Mouse (Mus musculus) hindbrain, embryonic 15.5 days (tissue): ENCODE measurements at regions not wholly inside any gene's neighbourhood (a gene's known extent, or its start where the extent isn't known, plus 50 kb on each side); places are given as distances from the start of the nearest gene placed in this dataset.

Source experiments
- ATAC-seq: fragments of 200-750 bp; cut with Nextera tagmentation; 2 replicates; pipeline ENCODE4 v1.8.0; 2017; ENCODE audit warnings: low read depth, moderate number of reproducible peaks, moderate TSS enrichment; ENCODE audit not compliant: low FRiP score
- H3K27ac ChIP-seq: fragments of 300-500 bp; sonication (generic); replicated peaks from 2 replicates; pipeline ENCODE4 v1.5.1; 2015; ENCODE audit warnings: mild to moderate bottlenecking, inconsistent platforms
- H3K27me3 ChIP-seq: fragments of 300-500 bp; sonication (generic); 2 replicates; pipeline ENCODE4 v1.6.1; 2015; ENCODE audit warnings: control low read depth, inconsistent platforms
- H3K36me3 ChIP-seq: fragments of 300-500 bp; sonication (generic); 2 replicates; pipeline ENCODE4 v1.6.1; 2015; ENCODE audit warnings: control low read depth, inconsistent platforms
- H3K4me1 ChIP-seq: fragments of 300-500 bp; sonication (generic); replicated peaks from 2 replicates; pipeline ENCODE4 v1.6.1; 2015; ENCODE audit warnings: control low read depth, inconsistent platforms
- H3K4me2 ChIP-seq: fragments of 300-500 bp; sonication (generic); 2 replicates; pipeline ENCODE4 v1.6.1; 2015; ENCODE audit warnings: moderate library complexity, mild to moderate bottlenecking, inconsistent platforms
- H3K4me3 ChIP-seq: fragments of 300-500 bp; sonication (generic); 2 replicates; pipeline ENCODE4 v1.5.1; 2015; ENCODE audit warnings: mild to moderate bottlenecking, inconsistent platforms
- H3K9ac ChIP-seq: fragments of 300-500 bp; sonication (generic); 2 replicates; pipeline ENCODE4 v1.6.1; 2015; ENCODE audit warnings: inconsistent platforms
- H3K9me3 ChIP-seq: fragments of 300-500 bp; sonication (generic); 2 replicates; pipeline ENCODE4 v1.6.1; 2016; ENCODE audit warnings: control low read depth, inconsistent platforms
- WGBS: fragments of 180-500 bp; shearing (Covaris S2); methylation state at CpG from one replicate; pipeline ENCODE4 v1.1.7; 2015; 5-methylcytosine and 5-hydroxymethylcytosine counted together

- Histone ChIP-seq H3K36me3 (no peaks in the 10 kb centered on the region), H3K4me1 (no peaks in the 10 kb centered on the region), H3K9ac (no peak overlapping the region), H3K4me3 (no peak overlapping the region), H3K9me3 (no peaks in the 10 kb centered on the region), H3K4me2 (no peak overlapping the region), H3K27ac (no peak overlapping the region), H3K27me3 (no peaks in the 10 kb centered on the region)
- ATAC-seq, result no peak
- 53% methylated on average over 3 of the region's 3 CpGs for WGBS
Observed at GRCm38 (mm10) chr8:24283901-24284405, 441.7 kb downstream of the Adam3 start.

DNA sequence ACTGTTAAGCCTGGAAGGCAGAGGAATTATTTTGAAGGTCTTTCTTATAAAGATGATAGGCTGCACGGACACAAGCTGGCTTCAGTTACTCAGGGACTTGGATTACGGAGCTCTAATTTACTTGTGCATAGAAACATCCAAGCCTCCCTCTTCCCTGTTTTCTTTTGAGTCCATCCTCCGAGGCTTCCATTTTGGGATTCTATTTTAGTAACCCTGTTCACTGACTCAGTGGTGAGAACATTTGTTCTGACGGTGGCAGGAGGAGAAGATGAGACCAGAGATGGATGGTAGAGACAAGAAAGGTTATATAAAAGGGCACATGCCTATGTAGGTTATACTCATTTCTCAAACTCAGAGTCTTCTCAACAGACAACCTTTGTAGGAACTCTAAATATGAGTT is 445.4 kb downstream of the Adam3 start:
- no peak overlapping the region for H3K27ac ChIP-seq
- H3K9ac ChIP-seq, result no peak overlapping the region
- 91% methylated on average over 4 of the region's 4 CpGs for WGBS
- no peaks in the 10 kb centered on the region for H3K9me3 ChIP-seq
- H3K36me3 ChIP-seq, result no peaks in the 10 kb centered on the region
- H3K4me3 ChIP-seq, result no peak overlapping the region
- H3K27me3 ChIP-seq, result no peaks in the 10 kb centered on the region
- H3K4me1 ChIP-seq, result no peaks in the 10 kb centered on the region
- ATAC-seq, result no peak
- H3K4me2 ChIP-seq, result no peak overlapping the region

- Histone ChIP-seq H3K4me2 (no peak overlapping the region), H3K36me3 (no peaks in the 10 kb centered on the region), H3K27ac (no peak overlapping the region), H3K9ac (no peak overlapping the region), H3K4me1 (no peaks in the 10 kb centered on the region), H3K27me3 (no peaks in the 10 kb centered on the region), H3K4me3 (no peak overlapping the region), H3K9me3 (no peaks in the 10 kb centered on the region)
- ATAC-seq, result no peak
- WGBS, result 87% methylated on average over 8 of the region's 8 CpGs
Observed at GRCm38 (mm10) chr8:24278391-24278790, 447.3 kb downstream of the Adam3 start.

DNA sequence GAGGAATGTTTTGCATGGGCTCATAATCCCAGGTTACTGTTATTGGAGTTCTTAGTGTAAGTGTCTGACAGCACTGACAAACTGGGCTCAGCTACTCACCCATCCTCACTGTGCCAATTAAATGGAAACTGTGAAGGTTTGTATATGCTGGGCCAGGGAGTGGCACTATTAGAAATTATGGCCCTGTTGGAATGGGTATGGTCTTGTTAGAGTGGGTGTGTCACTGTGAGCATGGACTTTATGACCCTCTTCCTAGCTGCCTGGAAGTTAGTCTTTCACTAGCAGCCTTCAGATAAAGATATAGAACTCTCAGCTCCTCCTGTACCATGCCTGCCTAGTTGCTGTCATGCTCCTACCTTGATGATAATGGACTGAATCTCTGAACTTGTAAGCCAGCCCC is 464.3 kb downstream of the Adam3 start:
- no peak for ATAC-seq
- H3K4me1 ChIP-seq, result no peaks in the 10 kb centered on the region
- no peak overlapping the region for H3K4me2 ChIP-seq
- H3K27me3 ChIP-seq, result no peaks in the 10 kb centered on the region
- no peak overlapping the region for H3K27ac ChIP-seq
- H3K9me3 ChIP-seq, result no peaks in the 10 kb centered on the region
- H3K36me3 ChIP-seq, result no peaks in the 10 kb centered on the region
- no peak overlapping the region for H3K4me3 ChIP-seq
- no peak overlapping the region for H3K9ac ChIP-seq

DNA sequence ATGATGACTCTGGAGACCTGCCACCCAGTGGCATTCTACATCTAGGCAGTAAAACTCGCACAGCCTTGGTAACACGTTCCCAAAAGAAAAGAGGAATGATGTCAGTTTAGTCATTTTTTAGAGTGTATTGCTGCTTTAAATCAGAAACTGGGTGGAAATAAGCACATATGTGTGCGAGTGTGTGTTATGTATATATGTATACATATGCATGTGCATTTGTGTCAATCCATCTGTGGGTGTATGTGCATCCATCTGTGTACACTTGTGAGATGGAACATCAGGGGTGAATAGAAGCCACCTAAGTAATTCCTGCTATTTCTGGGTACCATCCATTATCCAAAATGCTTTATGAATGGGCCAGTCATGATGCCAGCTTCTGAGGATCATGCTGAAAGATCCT is 467.0 kb downstream of the Adam3 start:
- Histone ChIP-seq H3K4me2 (no peak overlapping the region), H3K9ac (no peak overlapping the region), H3K27me3 (no peaks in the 10 kb centered on the region), H3K4me1 (no peaks in the 10 kb centered on the region), H3K9me3 (no peaks in the 10 kb centered on the region), H3K36me3 (no peaks in the 10 kb centered on the region), H3K4me3 (no peak overlapping the region), H3K27ac (no peak overlapping the region)
- 89% methylated on average over 3 of the region's 3 CpGs for WGBS
- no peak for ATAC-seq

GRCm38 (mm10) chr8:24242211-24242610 is 483.4 kb downstream of the Adam3 start:
- no peaks in the 10 kb centered on the region for H3K4me1 ChIP-seq
- no peak overlapping the region for H3K27ac ChIP-seq
- H3K27me3 ChIP-seq, result no peaks in the 10 kb centered on the region
- H3K4me3 ChIP-seq, result no peak overlapping the region
- no peaks in the 10 kb centered on the region for H3K36me3 ChIP-seq
- no peak overlapping the region for H3K9ac ChIP-seq
- ATAC-seq, result no peak
- peaks cover 4% of the 10 kb centered on the region; the same call in 1 of the 2 replicates for H3K9me3 ChIP-seq
- 73% methylated on average over 6 of the region's 6 CpGs for WGBS
- H3K4me2 ChIP-seq, result no peak overlapping the region

GRCm38 (mm10) chr8:24240211-24240983 is 485.3 kb downstream of the Adam3 start:
- ATAC-seq, result no peak
- peaks cover 4% of the 10 kb centered on the region; the same call in 1 of the 2 replicates for H3K9me3 ChIP-seq
- H3K9ac ChIP-seq, result no peak overlapping the region
- 83% methylated on average over 7 of the region's 7 CpGs for WGBS
- no peaks in the 10 kb centered on the region for H3K27me3 ChIP-seq
- H3K4me2 ChIP-seq, result no peak overlapping the region
- no peak overlapping the region for H3K4me3 ChIP-seq
- no peaks in the 10 kb centered on the region for H3K4me1 ChIP-seq
- H3K27ac ChIP-seq, result no peak overlapping the region
- H3K36me3 ChIP-seq, result no peaks in the 10 kb centered on the region

DNA sequence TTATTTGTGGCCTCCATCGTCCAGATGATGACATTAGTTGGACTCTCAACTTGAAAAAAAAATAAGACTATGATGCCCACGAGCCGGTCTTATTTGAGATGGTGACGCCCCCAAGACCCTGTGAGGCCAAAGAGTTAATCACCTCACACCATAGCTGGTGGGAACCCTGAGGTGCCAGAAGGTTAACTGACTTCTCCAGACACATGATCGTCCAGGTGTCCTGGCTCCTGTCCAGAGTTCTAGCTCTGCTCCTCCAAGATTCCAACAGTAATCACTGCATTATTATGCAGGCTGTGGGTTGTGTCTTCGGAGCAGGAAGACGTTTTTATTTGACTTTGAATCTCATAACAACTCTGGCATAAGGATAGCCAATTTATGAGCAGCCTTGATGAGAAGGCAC is 490.7 kb downstream of the Adam3 start:
- ATAC-seq, result no peak
- WGBS, result 78% methylated on average over 7 of the region's 7 CpGs
- H3K4me3 ChIP-seq, result no peak overlapping the region

GRCm38 (mm10) chr8:24228148-24228547 is 497.5 kb downstream of the Adam3 start:
- H3K27ac ChIP-seq, result no peak overlapping the region
- 53% methylated on average over 1 of the region's 1 CpGs for WGBS
- ATAC-seq, result peak; percentile 59; the same call in 1 of the 2 replicates
- H3K4me2 ChIP-seq, result no peak overlapping the region
- no peak overlapping the region for H3K4me3 ChIP-seq
- H3K9me3 ChIP-seq, result no peaks in the 10 kb centered on the region
- no peaks in the 10 kb centered on the region for H3K4me1 ChIP-seq
- no peaks in the 10 kb centered on the region for H3K27me3 ChIP-seq
- no peak overlapping the region for H3K9ac ChIP-seq
- no peaks in the 10 kb centered on the region for H3K36me3 ChIP-seq

More for the DNA sequence above, 490.7 kb downstream of the Adam3 start:
- no peaks in the 10 kb centered on the region for H3K36me3 ChIP-seq
- H3K27me3 ChIP-seq, result no peaks in the 10 kb centered on the region
- no peak overlapping the region for H3K27ac ChIP-seq
- H3K4me2 ChIP-seq, result no peak overlapping the region
- H3K4me1 ChIP-seq, result no peaks in the 10 kb centered on the region
- no peak overlapping the region for H3K9ac ChIP-seq
- no peaks in the 10 kb centered on the region for H3K9me3 ChIP-seq

DNA sequence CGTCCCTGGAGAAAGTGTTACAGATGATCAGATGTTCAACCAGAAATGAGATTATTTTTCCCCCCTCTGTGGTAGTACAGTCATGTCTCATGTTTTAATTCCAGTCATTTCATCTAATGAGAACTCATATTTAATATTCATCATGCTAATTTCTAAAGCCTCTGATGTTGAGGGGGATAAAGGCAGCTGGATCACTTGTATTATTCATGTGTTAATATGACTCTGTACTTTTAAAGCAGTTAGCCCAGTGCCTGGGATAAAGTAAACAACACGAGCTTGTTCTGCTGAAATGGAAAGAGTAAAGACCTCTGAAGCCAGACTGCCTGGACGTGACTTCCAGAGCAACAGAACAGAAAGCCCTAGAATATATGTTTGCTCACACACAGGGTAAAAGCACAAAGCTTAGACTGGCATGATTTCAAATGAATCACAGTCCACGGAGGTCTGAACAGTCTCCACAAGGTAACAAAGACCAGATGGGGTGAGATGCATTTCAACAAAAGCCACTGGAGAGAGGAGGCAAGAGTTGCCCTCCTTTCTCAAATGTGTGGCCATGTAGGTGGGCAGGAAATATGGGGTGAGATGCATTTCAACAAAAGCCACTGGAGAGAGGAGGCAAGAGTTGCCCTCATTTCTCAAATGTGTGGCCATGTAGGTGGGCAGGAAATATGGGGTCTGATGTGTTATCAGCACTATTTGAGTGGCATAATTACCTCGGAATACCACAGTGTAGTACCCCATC is 498.1 kb downstream of the Adam3 start:
- Histone ChIP-seq H3K4me3 (no peak overlapping the region), H3K27ac (no peak overlapping the region), H3K27me3 (no peaks in the 10 kb centered on the region), H3K4me2 (no peak overlapping the region), H3K9ac (no peak overlapping the region), H3K4me1 (no peaks in the 10 kb centered on the region), H3K36me3 (no peaks in the 10 kb centered on the region), H3K9me3 (no peaks in the 10 kb centered on the region)
- ATAC-seq, result no peak
- 66% methylated on average over 5 of the region's 5 CpGs for WGBS

GRCm38 (mm10) chr8:24220222-24220621 is 505.4 kb downstream of the Adam3 start:
- Histone ChIP-seq H3K4me3 (no peak overlapping the region), H3K9ac (no peak overlapping the region), H3K4me2 (no peak overlapping the region), H3K9me3 (no peaks in the 10 kb centered on the region), H3K27ac (0 out of 2 replicates have a peak overlapping the region, but pooled peaks have one; percentile 49), H3K27me3 (no peaks in the 10 kb centered on the region), H3K36me3 (no peaks in the 10 kb centered on the region), H3K4me1 (peaks cover 3% of the 10 kb centered on the region; the same call in 1 of the 2 replicates)
- ATAC-seq, result no peak
- WGBS, result 54% methylated on average over 8 of the region's 8 CpGs

DNA sequence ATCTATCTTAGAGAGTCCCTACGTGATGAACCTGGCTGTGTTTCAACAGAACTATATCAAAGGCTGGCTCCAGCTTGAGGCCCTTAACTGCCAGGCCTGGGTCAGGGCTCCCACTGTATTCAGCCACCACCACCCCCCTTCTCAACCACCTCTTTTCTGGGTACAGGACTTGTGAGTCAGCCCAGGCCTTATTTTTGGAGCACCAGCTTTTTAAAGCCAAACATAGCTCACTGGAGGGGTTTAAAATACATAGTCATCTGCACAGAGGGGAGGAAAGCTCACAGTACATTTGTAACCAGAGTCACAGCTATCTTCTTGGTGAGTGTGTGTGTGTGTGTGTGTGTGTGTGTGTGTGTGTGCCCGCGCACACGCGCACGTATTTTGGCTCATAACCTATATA is 509.0 kb downstream of the Adam3 start:
- H3K27me3 ChIP-seq, result no peaks in the 10 kb centered on the region
- WGBS, result 94% methylated on average over 6 of the region's 6 CpGs
- H3K9me3 ChIP-seq, result no peaks in the 10 kb centered on the region
- H3K4me1 ChIP-seq, result peaks cover 3% of the 10 kb centered on the region; the same call in 1 of the 2 replicates
- no peak for ATAC-seq
- H3K4me3 ChIP-seq, result no peak overlapping the region
- no peak overlapping the region for H3K4me2 ChIP-seq
- no peak overlapping the region for H3K27ac ChIP-seq
- H3K36me3 ChIP-seq, result no peaks in the 10 kb centered on the region
- no peak overlapping the region for H3K9ac ChIP-seq
